Mouse (Mus musculus) ES-Bruce4 (cell line): ENCODE data around the gene Ddx5. TPM values are rescaled to one million over a fixed set of nuclear protein-coding genes. Genes with fewer than 3 reads are reported as not detected.

Experiments
- H3K27ac ChIP-seq: 2 replicates; pipeline ENCODE4 v1.5.1; 2012; ENCODE audit warnings: low read length, inconsistent platforms; ENCODE audit not compliant: insufficient read depth
- H3K27me3 ChIP-seq: 2 replicates; pipeline ENCODE4 v1.6.1; 2012; ENCODE audit warnings: mild to moderate bottlenecking, low read length, inconsistent platforms; ENCODE audit not compliant: control insufficient read depth, poor library complexity, insufficient read depth, severe bottlenecking
- H3K36me3 ChIP-seq: 2 replicates; pipeline ENCODE4 v1.6.1; 2012; ENCODE audit warnings: inconsistent platforms, mild to moderate bottlenecking, low read length, moderate library complexity; ENCODE audit not compliant: control insufficient read depth, poor library complexity, insufficient read depth, severe bottlenecking
- H3K4me1 ChIP-seq: one replicate; pipeline ENCODE4 v1.8.1; 2011; ENCODE audit warnings: low read length; ENCODE audit not compliant: control insufficient read depth, insufficient read depth
- H3K4me3 ChIP-seq: 2 replicates; pipeline ENCODE4 v1.5.1; 2011; ENCODE audit warnings: low read depth, mild to moderate bottlenecking, low read length
- H3K9ac ChIP-seq: 2 replicates; pipeline ENCODE4 v1.6.1; 2012; ENCODE audit warnings: low read depth, mild to moderate bottlenecking, inconsistent platforms; ENCODE audit not compliant: poor library complexity, severe bottlenecking
- H3K9me3 ChIP-seq: replicated peaks from 2 replicates; pipeline ENCODE4 v1.6.1; 2012; ENCODE audit warnings: mild to moderate bottlenecking, low read length, inconsistent platforms; ENCODE audit not compliant: control insufficient read depth, poor library complexity, insufficient read depth, severe bottlenecking
- CTCF ChIP-seq: IDR thresholded peaks from one replicate; pipeline ENCODE4 v1.8.1; 2011; ENCODE audit warnings: low read depth, low read length
- EP300 ChIP-seq: IDR thresholded peaks from 2 replicates; pipeline ENCODE4 v1.6.1; 2011; ENCODE audit warnings: low read depth, low read length; ENCODE audit not compliant: insufficient read depth
- POLR2A ChIP-seq: IDR thresholded peaks from one replicate; pipeline ENCODE4 v1.8.1; 2011; ENCODE audit warnings: low read length; ENCODE audit not compliant: insufficient read depth
- polyA plus RNA-seq: library from polyadenylated mRNA; stranded (reverse); fragments of >200 nt; gene quantifications from 2 replicates; pipeline ENCODE4 v1.2.4, GENCODE M21; 2011; ENCODE audit warnings: low read depth; ENCODE audit not compliant: missing spikeins, insufficient read depth, insufficient read length

The Ddx5 gene
- polyA plus RNA-seq, 1 experiment = 946 TPM

GRCm38 (mm10) chr11:106780590-106781220 is 8.3 kb downstream of the Ddx5 start:
- no peak for TF ChIP-seq EP300
- no peak for TF ChIP-seq CTCF
- TF ChIP-seq POLR2A = no peak
- Histone ChIP-seq H3K4me3 (no peak overlapping the region), H3K9me3 (no peaks in the 10 kb centered on the region), H3K9ac (no peak overlapping the region), H3K36me3 (peaks cover 62% of the 10 kb centered on the region), H3K4me1 (no peaks in the 10 kb centered on the region), H3K27me3 (no peaks in the 10 kb centered on the region), H3K27ac (peak overlapping the region; percentile 86)

- peak overlapping the region; percentile 51 for H3K9ac ChIP-seq
Observed at GRCm38 (mm10) chr11:106780089-106780425, 8.9 kb downstream of the Ddx5 start.

GRCm38 (mm10) chr11:106779388-106780088 is 9.4 kb downstream of the Ddx5 start, which contains the start of gene Polg2:
Polg2 (minus strand) TSS chr11:106779537.
- Histone ChIP-seq H3K27ac (peak within 1 kb of the TSS; percentile 92), H3K36me3 (peaks cover 62% of the 10 kb centered on the region)

More at GRCm38 (mm10) chr11:106780089-106780425, 8.9 kb downstream of the Ddx5 start:
- H3K27me3 ChIP-seq = no peaks in the 10 kb centered on the region
- H3K4me1 ChIP-seq = no peaks in the 10 kb centered on the region
- H3K36me3 ChIP-seq = peaks cover 62% of the 10 kb centered on the region
- H3K27ac ChIP-seq = peak overlapping the region; percentile 92
- TF ChIP-seq CTCF (no peak), POLR2A (no peak), EP300 (no peak)
- H3K4me3 ChIP-seq = no peak overlapping the region
- H3K9me3 ChIP-seq = no peaks in the 10 kb centered on the region

GRCm38 (mm10) chr11:106778589-106779387 is 10.2 kb downstream of the Ddx5 start:
- no peaks in the 10 kb centered on the region for H3K27me3 ChIP-seq
- TF ChIP-seq POLR2A (no peak), EP300 (no peak), CTCF (no peak)
- peak overlapping the region; percentile 92 for H3K4me3 ChIP-seq
- no peaks in the 10 kb centered on the region for H3K9me3 ChIP-seq
- peaks cover 60% of the 10 kb centered on the region for H3K36me3 ChIP-seq
- H3K9ac ChIP-seq = peak overlapping the region; percentile 89
- no peaks in the 10 kb centered on the region for H3K4me1 ChIP-seq
- peak overlapping the region; percentile 60 for H3K27ac ChIP-seq

More at GRCm38 (mm10) chr11:106779388-106780088, 9.4 kb downstream of the Ddx5 start, which contains the start of gene Polg2:
- Histone ChIP-seq H3K27me3 (no peaks in the 10 kb centered on the region), H3K4me3 (peak within 1 kb of the TSS; percentile 92), H3K9ac (peak within 1 kb of the TSS; percentile 89), H3K9me3 (no peaks in the 10 kb centered on the region), H3K4me1 (no peaks in the 10 kb centered on the region)
- peak; percentile 62; the same call in 1 of the 2 replicates for TF ChIP-seq EP300
- no peak for TF ChIP-seq CTCF
- TF ChIP-seq POLR2A = peak; percentile 94

- Histone ChIP-seq H3K9ac (peak overlapping the region; percentile 89; the same call in 1 of the 2 replicates), H3K36me3 (peaks cover 59% of the 10 kb centered on the region), H3K4me3 (peak overlapping the region; percentile 43; the same call in 1 of the 2 replicates), H3K27ac (no peak overlapping the region), H3K27me3 (no peaks in the 10 kb centered on the region), H3K4me1 (no peaks in the 10 kb centered on the region), H3K9me3 (no peaks in the 10 kb centered on the region)
- TF ChIP-seq CTCF = no peak
- TF ChIP-seq POLR2A = no peak
- no peak for TF ChIP-seq EP300
Observed at GRCm38 (mm10) chr11:106778132-106778531, 10.9 kb downstream of the Ddx5 start.
